Mouse (Mus musculus): ENCODE results near the gene Kcnh1.

GRCm38 (mm10) chr1:192485030-192485429 is 294.5 kb downstream of the Kcnh1 start:
- TF ChIP-seq CTCF (IDR thresholded peaks at IDR 0.05; ENCODE audit: low read depth) (no peak), EP300 (IDR thresholded peaks at IDR 0.05; ENCODE audit: low read depth) (no peak)

All from heart, postnatal 0 days (tissue).